Mouse (Mus musculus): ENCODE results near the gene Armc7. TPM values are rescaled to one million over a fixed set of nuclear protein-coding genes. Genes with fewer than 3 reads are reported as not detected.

Gene Armc7
- polyA plus RNA-seq, 1 experiment from 2014 or later = 6.6 TPM

Other genes with a start within 250 kb of the Armc7 start
- 0.05 and 0.09 TPM in 2 replicates for gene Grin2c, start 208.4 kb upstream of the Armc7 start, polyA plus RNA-seq (2015; fragmentation: Nextera tagmentation; extraction: Ambion mirVana)
- gene Fdxr, start 198.6 kb upstream of the Armc7 start, polyA plus RNA-seq (2015; fragmentation: Nextera tagmentation; extraction: Ambion mirVana) = 17.2 and 20.8 TPM in 2 replicates
- 1.5 and 1.7 TPM in 2 replicates for gene Fads6, start 178.0 kb upstream of the Armc7 start, polyA plus RNA-seq (2015; fragmentation: Nextera tagmentation; extraction: Ambion mirVana)
- gene Otop2, start 168.5 kb upstream of the Armc7 start, polyA plus RNA-seq (2015; fragmentation: Nextera tagmentation; extraction: Ambion mirVana) = not detected in 2 replicates
- gene Ush1g, start 153.6 kb upstream of the Armc7 start, polyA plus RNA-seq (2015; fragmentation: Nextera tagmentation; extraction: Ambion mirVana) = 0.08 TPM in 1 of 2 replicates, not detected in the other
- 0.77 and 1.2 TPM in 2 replicates for gene Otop3, start 140.9 kb upstream of the Armc7 start, polyA plus RNA-seq (2015; fragmentation: Nextera tagmentation; extraction: Ambion mirVana)
- gene Hid1, start 107.9 kb upstream of the Armc7 start, polyA plus RNA-seq (2015; fragmentation: Nextera tagmentation; extraction: Ambion mirVana) = 17.1 and 22.7 TPM in 2 replicates
- 7.5 and 8.0 TPM in 2 replicates for gene Cdr2l, start 93.8 kb upstream of the Armc7 start, polyA plus RNA-seq (2015; fragmentation: Nextera tagmentation; extraction: Ambion mirVana)
- gene Mrpl58, start 71.9 kb upstream of the Armc7 start, polyA plus RNA-seq (2015; fragmentation: Nextera tagmentation; extraction: Ambion mirVana) = 187 and 197 TPM in 2 replicates
- 989 and 991 TPM in 2 replicates for gene Atp5h, start 55.7 kb upstream of the Armc7 start, polyA plus RNA-seq (2015; fragmentation: Nextera tagmentation; extraction: Ambion mirVana)
- 12.1 and 13.5 TPM in 2 replicates for gene Kctd2, start 55.5 kb upstream of the Armc7 start, polyA plus RNA-seq (2015; fragmentation: Nextera tagmentation; extraction: Ambion mirVana)
- gene Trim80, start 35.1 kb upstream of the Armc7 start, polyA plus RNA-seq (2015; fragmentation: Nextera tagmentation; extraction: Ambion mirVana) = 0.49 and 0.66 TPM in 2 replicates
- 2.8 and 3.7 TPM in 2 replicates for gene Slc16a5, start 13.2 kb upstream of the Armc7 start, polyA plus RNA-seq (2015; fragmentation: Nextera tagmentation; extraction: Ambion mirVana)
- gene Nt5c, start 16.2 kb downstream of the Armc7 start, polyA plus RNA-seq (2015; fragmentation: Nextera tagmentation; extraction: Ambion mirVana) = 143 and 148 TPM in 2 replicates
- gene Jpt1, start 38.7 kb downstream of the Armc7 start, polyA plus RNA-seq (2015; fragmentation: Nextera tagmentation; extraction: Ambion mirVana) = 493 and 505 TPM in 2 replicates
- gene Sumo2, start 60.6 kb downstream of the Armc7 start, polyA plus RNA-seq (2015; fragmentation: Nextera tagmentation; extraction: Ambion mirVana) = 766 and 860 TPM in 2 replicates
- gene Nup85, start 88.8 kb downstream of the Armc7 start, polyA plus RNA-seq (2015; fragmentation: Nextera tagmentation; extraction: Ambion mirVana) = 150 and 155 TPM in 2 replicates
- gene Mrps7, start 128.3 kb downstream of the Armc7 start, polyA plus RNA-seq (2015; fragmentation: Nextera tagmentation; extraction: Ambion mirVana) = 89.5 and 98.3 TPM in 2 replicates
- 18.3 and 18.6 TPM in 2 replicates for gene Gga3, start 128.4 kb downstream of the Armc7 start, polyA plus RNA-seq (2015; fragmentation: Nextera tagmentation; extraction: Ambion mirVana)
- 30.0 and 34.6 TPM in 2 replicates for gene Mif4gd, start 137.3 kb downstream of the Armc7 start, polyA plus RNA-seq (2015; fragmentation: Nextera tagmentation; extraction: Ambion mirVana)
- gene Slc25a19, start 152.6 kb downstream of the Armc7 start, polyA plus RNA-seq (2015; fragmentation: Nextera tagmentation; extraction: Ambion mirVana) = 24.7 and 25.4 TPM in 2 replicates
- 79.3 and 79.4 TPM in 2 replicates for gene Grb2, start 232.9 kb downstream of the Armc7 start, polyA plus RNA-seq (2015; fragmentation: Nextera tagmentation; extraction: Ambion mirVana)